Mouse (Mus musculus): ENCODE measurements around the gene Kctd13. TPM values are rescaled to one million over a fixed set of nuclear protein-coding genes. Genes with fewer than 3 reads are reported as not detected.

Gene Kctd13
- polyA plus RNA-seq, 1 experiment from 2014 or later = 12.6 TPM

- H3K4me3 ChIP-seq (ENCODE audit: low read depth, low read length) = peak within 1 kb of the TSS; percentile 51
- H3K36me3 ChIP-seq (ENCODE audit: control insufficient read depth, insufficient read depth, low read length) = no peaks in the 10 kb centered on the region
- H3K4me2 ChIP-seq = peak within 1 kb of the TSS; percentile 99
- under 1% methylated on average over 42 of the region's 42 CpGs for WGBS (ENCODE audit: insufficient replicate concordance)
- no peak within 1 kb of the TSS for H3K27ac ChIP-seq (ENCODE audit: low read depth, low read length)
- H3K4me1 ChIP-seq (ENCODE audit: control insufficient read depth, insufficient read depth, low read length) = peaks cover 13% of the 10 kb centered on the region
- peak; percentile 75 for ATAC-seq (replicated peaks; ENCODE audit: insufficient number of reproducible peaks, low FRiP score, low TSS enrichment)
- H3K27me3 ChIP-seq (ENCODE audit: control insufficient read depth, insufficient read depth, low read length) = peaks cover 49% of the 10 kb centered on the region
- H3K9ac ChIP-seq (ENCODE audit: low read depth, low read length) = no peak within 1 kb of the TSS
- no peaks in the 10 kb centered on the region for H3K9me3 ChIP-seq (replicated peaks; ENCODE audit: control insufficient read depth, low read length)
These were observed 21.3 kb downstream of the Kctd13 start, which contains the start of gene Sez6l2 for GRCm38 (mm10) chr7:126949793-126950646. TSS of gene Sez6l2 (plus strand) at chr7:126950563.

GRCm38 (mm10) chr7:126950647-126951615 lies 22.3 kb downstream of the Kctd13 start:
- H3K27me3 ChIP-seq (ENCODE audit: control insufficient read depth, insufficient read depth, low read length) = peaks cover 49% of the 10 kb centered on the region
- H3K9me3 ChIP-seq (replicated peaks; ENCODE audit: control insufficient read depth, low read length) = no peaks in the 10 kb centered on the region
- peaks cover 13% of the 10 kb centered on the region for H3K4me1 ChIP-seq (ENCODE audit: control insufficient read depth, insufficient read depth, low read length)
- peak overlapping the region; percentile 8; the same call in 1 of the 2 replicates for H3K4me3 ChIP-seq (ENCODE audit: low read depth, low read length)
- H3K36me3 ChIP-seq (ENCODE audit: control insufficient read depth, insufficient read depth, low read length) = no peaks in the 10 kb centered on the region
- H3K27ac ChIP-seq (ENCODE audit: low read depth, low read length) = no peak overlapping the region
- H3K9ac ChIP-seq (ENCODE audit: low read depth, low read length) = no peak overlapping the region
- ATAC-seq (replicated peaks; ENCODE audit: insufficient number of reproducible peaks, low FRiP score, low TSS enrichment) = no peak
- WGBS (ENCODE audit: insufficient replicate concordance) = 5% methylated on average over 26 of the region's 26 CpGs
- peak overlapping the region; percentile 99; the same call in 1 of the 2 replicates for H3K4me2 ChIP-seq

- Histone ChIP-seq H3K27me3 (ENCODE audit: control insufficient read depth, insufficient read depth, low read length) (peaks cover 49% of the 10 kb centered on the region), H3K27ac (ENCODE audit: low read depth, low read length) (no peak overlapping the region), H3K4me2 (no peak overlapping the region), H3K9ac (ENCODE audit: low read depth, low read length) (no peak overlapping the region), H3K9me3 (replicated peaks; ENCODE audit: control insufficient read depth, low read length) (no peaks in the 10 kb centered on the region), H3K4me3 (ENCODE audit: low read depth, low read length) (no peak overlapping the region), H3K36me3 (ENCODE audit: control insufficient read depth, insufficient read depth, low read length) (no peaks in the 10 kb centered on the region), H3K4me1 (ENCODE audit: control insufficient read depth, insufficient read depth, low read length) (peaks cover 13% of the 10 kb centered on the region)
- WGBS (ENCODE audit: insufficient replicate concordance) = 10% methylated on average over 4 of the region's 4 CpGs
- no peak for ATAC-seq (replicated peaks; ENCODE audit: insufficient number of reproducible peaks, low FRiP score, low TSS enrichment)
These were observed 23.1 kb downstream of the Kctd13 start for GRCm38 (mm10) chr7:126951741-126952140.

GRCm38 (mm10) chr7:126952646-126953045 lies 24.0 kb downstream of the Kctd13 start:
- no peak overlapping the region for H3K4me3 ChIP-seq (ENCODE audit: low read depth, low read length)
- no peak overlapping the region for H3K4me2 ChIP-seq
- ATAC-seq (replicated peaks; ENCODE audit: insufficient number of reproducible peaks, low FRiP score, low TSS enrichment) = no peak
- H3K27ac ChIP-seq (ENCODE audit: low read depth, low read length) = no peak overlapping the region
- no peaks in the 10 kb centered on the region for H3K9me3 ChIP-seq (replicated peaks; ENCODE audit: control insufficient read depth, low read length)
- peaks cover 49% of the 10 kb centered on the region for H3K27me3 ChIP-seq (ENCODE audit: control insufficient read depth, insufficient read depth, low read length)
- H3K9ac ChIP-seq (ENCODE audit: low read depth, low read length) = no peak overlapping the region
- WGBS (ENCODE audit: insufficient replicate concordance) = 0% methylated on average over 8 of the region's 8 CpGs
- no peaks in the 10 kb centered on the region for H3K36me3 ChIP-seq (ENCODE audit: control insufficient read depth, insufficient read depth, low read length)
- peaks cover 13% of the 10 kb centered on the region for H3K4me1 ChIP-seq (ENCODE audit: control insufficient read depth, insufficient read depth, low read length)

GRCm38 (mm10) chr7:126955125-126955524 lies 26.4 kb downstream of the Kctd13 start:
- Histone ChIP-seq H3K4me1 (ENCODE audit: control insufficient read depth, insufficient read depth, low read length) (peaks cover 6% of the 10 kb centered on the region; the same call in 1 of the 2 replicates), H3K4me3 (ENCODE audit: low read depth, low read length) (no peak overlapping the region), H3K9me3 (replicated peaks; ENCODE audit: control insufficient read depth, low read length) (no peaks in the 10 kb centered on the region), H3K27me3 (ENCODE audit: control insufficient read depth, insufficient read depth, low read length) (peaks cover 34% of the 10 kb centered on the region), H3K36me3 (ENCODE audit: control insufficient read depth, insufficient read depth, low read length) (no peaks in the 10 kb centered on the region), H3K9ac (ENCODE audit: low read depth, low read length) (no peak overlapping the region), H3K27ac (ENCODE audit: low read depth, low read length) (no peak overlapping the region), H3K4me2 (no peak overlapping the region)
- 59% methylated on average over 3 of the region's 3 CpGs for WGBS (ENCODE audit: insufficient replicate concordance)
- no peak for ATAC-seq (replicated peaks; ENCODE audit: insufficient number of reproducible peaks, low FRiP score, low TSS enrichment)

GRCm38 (mm10) chr7:126959780-126960179 lies 31.1 kb downstream of the Kctd13 start:
- Histone ChIP-seq H3K4me2 (no peak overlapping the region), H3K4me1 (ENCODE audit: control insufficient read depth, insufficient read depth, low read length) (no peaks in the 10 kb centered on the region), H3K4me3 (ENCODE audit: low read depth, low read length) (no peak overlapping the region), H3K9ac (ENCODE audit: low read depth, low read length) (no peak overlapping the region), H3K36me3 (ENCODE audit: control insufficient read depth, insufficient read depth, low read length) (no peaks in the 10 kb centered on the region), H3K27me3 (ENCODE audit: control insufficient read depth, insufficient read depth, low read length) (peaks cover 24% of the 10 kb centered on the region), H3K9me3 (replicated peaks; ENCODE audit: control insufficient read depth, low read length) (no peaks in the 10 kb centered on the region), H3K27ac (ENCODE audit: low read depth, low read length) (no peak overlapping the region)
- no peak for ATAC-seq (replicated peaks; ENCODE audit: insufficient number of reproducible peaks, low FRiP score, low TSS enrichment)
- 67% methylated on average over 9 of the region's 9 CpGs for WGBS (ENCODE audit: insufficient replicate concordance)

GRCm38 (mm10) chr7:126961095-126961494 lies 32.4 kb downstream of the Kctd13 start:
- no peak overlapping the region for H3K27ac ChIP-seq (ENCODE audit: low read depth, low read length)
- no peaks in the 10 kb centered on the region for H3K9me3 ChIP-seq (replicated peaks; ENCODE audit: control insufficient read depth, low read length)
- peaks cover 24% of the 10 kb centered on the region for H3K27me3 ChIP-seq (ENCODE audit: control insufficient read depth, insufficient read depth, low read length)
- no peak overlapping the region for H3K9ac ChIP-seq (ENCODE audit: low read depth, low read length)
- no peak overlapping the region for H3K4me2 ChIP-seq
- H3K4me1 ChIP-seq (ENCODE audit: control insufficient read depth, insufficient read depth, low read length) = no peaks in the 10 kb centered on the region
- WGBS (ENCODE audit: insufficient replicate concordance) = 79% methylated on average over 5 of the region's 5 CpGs
- H3K36me3 ChIP-seq (ENCODE audit: control insufficient read depth, insufficient read depth, low read length) = no peaks in the 10 kb centered on the region
- no peak overlapping the region for H3K4me3 ChIP-seq (ENCODE audit: low read depth, low read length)
- ATAC-seq (replicated peaks; ENCODE audit: insufficient number of reproducible peaks, low FRiP score, low TSS enrichment) = no peak

GRCm38 (mm10) chr7:126961965-126962364 lies 33.3 kb downstream of the Kctd13 start:
- Histone ChIP-seq H3K4me1 (ENCODE audit: control insufficient read depth, insufficient read depth, low read length) (no peaks in the 10 kb centered on the region), H3K27ac (ENCODE audit: low read depth, low read length) (no peak overlapping the region), H3K9ac (ENCODE audit: low read depth, low read length) (no peak overlapping the region), H3K4me3 (ENCODE audit: low read depth, low read length) (no peak overlapping the region), H3K27me3 (ENCODE audit: control insufficient read depth, insufficient read depth, low read length) (peaks cover 24% of the 10 kb centered on the region), H3K4me2 (no peak overlapping the region), H3K36me3 (ENCODE audit: control insufficient read depth, insufficient read depth, low read length) (no peaks in the 10 kb centered on the region), H3K9me3 (replicated peaks; ENCODE audit: control insufficient read depth, low read length) (no peaks in the 10 kb centered on the region)
- ATAC-seq (replicated peaks; ENCODE audit: insufficient number of reproducible peaks, low FRiP score, low TSS enrichment) = no peak
- WGBS (ENCODE audit: insufficient replicate concordance) = 69% methylated on average over 4 of the region's 4 CpGs
